Mouse (Mus musculus): ENCODE measurements at regions not wholly inside any gene's neighbourhood (a gene's known extent, or its start where the extent isn't known, plus 50 kb on each side); places are given as distances from the start of the nearest gene placed in this dataset.

DNA sequence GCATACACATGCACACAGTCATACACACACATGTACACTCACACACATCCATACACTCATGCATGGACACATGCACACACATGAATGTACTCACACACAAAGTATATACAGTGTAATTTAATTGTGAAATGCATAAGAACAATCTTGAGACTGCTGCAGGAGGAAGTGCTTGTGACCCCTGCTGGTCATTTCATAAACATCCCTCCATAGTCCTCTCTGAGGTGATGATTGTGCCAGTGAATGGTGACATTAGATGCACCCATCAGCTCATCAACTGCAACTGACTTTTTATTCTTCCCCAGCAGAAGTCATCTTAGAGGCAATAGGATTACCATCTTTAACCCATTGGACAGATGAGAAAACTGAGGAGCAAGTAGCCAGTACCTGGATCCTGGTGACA lies 597.2 kb downstream of the Vrk1 start:
- TF ChIP-seq GATA1 (IDR thresholded peaks at IDR 0.05; ENCODE audit: low read length) (no peak), TAL1 (IDR thresholded peaks at IDR 0.05; ENCODE audit: low read length) (no peak)
